Mouse (Mus musculus) liver, embryonic 16.5 days (tissue): Measurements from ENCODE around the gene Gm21988. TPM values are rescaled to one million over a fixed set of nuclear protein-coding genes. Genes with fewer than 3 reads are reported as not detected.

Experiments
- ATAC-seq: fragments of 200-750 bp; cut with Nextera tagmentation; 2 replicates; pipeline ENCODE4 v1.8.0; 2017; ENCODE audit warnings: low read depth, mild to moderate bottlenecking, moderate number of reproducible peaks, moderate library complexity
- H3K27ac ChIP-seq: fragments of 300-500 bp; sonication (generic); 2 replicates; pipeline ENCODE4 v1.5.1; 2014; ENCODE audit warnings: mild to moderate bottlenecking, low read length
- H3K27me3 ChIP-seq: fragments of 300-500 bp; sonication (generic); 2 replicates; pipeline ENCODE4 v1.6.1; 2014; ENCODE audit warnings: low read depth, low read length, mixed read lengths; ENCODE audit not compliant: control insufficient read depth, insufficient read depth
- H3K36me3 ChIP-seq: fragments of 300-500 bp; sonication (generic); 2 replicates; pipeline ENCODE4 v1.6.1; 2014; ENCODE audit warnings: mild to moderate bottlenecking; ENCODE audit not compliant: control insufficient read depth, insufficient read depth
- H3K4me1 ChIP-seq: fragments of 300-500 bp; sonication (generic); 2 replicates; pipeline ENCODE4 v1.6.1; 2014; ENCODE audit warnings: low read depth, low read length, mixed read lengths; ENCODE audit not compliant: control insufficient read depth
- H3K4me2 ChIP-seq: fragments of 300-500 bp; sonication (generic); 2 replicates; pipeline ENCODE4 v1.6.1; 2014; ENCODE audit warnings: low read depth, low read length, mixed read lengths
- H3K4me3 ChIP-seq: fragments of 300-500 bp; sonication (generic); 2 replicates; pipeline ENCODE4 v1.5.1; 2014; ENCODE audit warnings: low read depth, mild to moderate bottlenecking, low read length
- H3K9ac ChIP-seq: fragments of 300-500 bp; sonication (generic); 2 replicates; pipeline ENCODE4 v1.6.1; 2014; ENCODE audit warnings: low read depth, low read length
- H3K9me3 ChIP-seq: fragments of 300-500 bp; sonication (generic); replicated peaks from 2 replicates; pipeline ENCODE4 v1.6.1; 2016; ENCODE audit warnings: low read length; ENCODE audit not compliant: control insufficient read depth
- WGBS: fragments of 180-500 bp; shearing (Covaris S2); extraction: QIAGEN DNeasy Blood & Tissue Kit; methylation state at CpG from one replicate; pipeline ENCODE4 v1.1.7; 2014; ENCODE audit not compliant: insufficient replicate concordance; 5-methylcytosine and 5-hydroxymethylcytosine counted together
- polyA plus RNA-seq: library from polyadenylated mRNA; unstranded; fragments of >200 nt; fragmentation: Nextera tagmentation; extraction: Ambion mirVana; gene quantifications from 2 replicates; pipeline ENCODE4 v1.2.1, GENCODE M21; 2015

Gene Gm21988
- polyA plus RNA-seq, 1 experiment from 2014 or later = 4.3 TPM

- Histone ChIP-seq H3K4me3 (0 out of 2 replicates have a peak overlapping the region, but pooled peaks have one; percentile 7), H3K9me3 (no peaks in the 10 kb centered on the region), H3K4me1 (peaks cover 55% of the 10 kb centered on the region), H3K27ac (no peak overlapping the region), H3K4me2 (peak overlapping the region; percentile 28; the same call in 1 of the 2 replicates), H3K36me3 (no peaks in the 10 kb centered on the region), H3K9ac (no peak overlapping the region), H3K27me3 (peaks cover 21% of the 10 kb centered on the region)
- no peak for ATAC-seq
- WGBS = 26% methylated on average over 9 of the region's 10 CpGs
Observed at GRCm38 (mm10) chr11:70232546-70232945, 7.1 kb downstream of the Gm21988 start.

- H3K36me3 ChIP-seq = no peaks in the 10 kb centered on the region
- WGBS = under 1% methylated on average over 32 of the region's 32 CpGs
- H3K27ac ChIP-seq = no peak overlapping the region
- H3K27me3 ChIP-seq = peaks cover 34% of the 10 kb centered on the region
- peak overlapping the region; percentile 35; the same call in 1 of the 2 replicates for H3K9ac ChIP-seq
- peaks cover 54% of the 10 kb centered on the region for H3K4me1 ChIP-seq
- ATAC-seq = peak; percentile 59
- H3K9me3 ChIP-seq = no peaks in the 10 kb centered on the region
- H3K4me2 ChIP-seq = peak overlapping the region; percentile 69
- H3K4me3 ChIP-seq = peak overlapping the region; percentile 42
Observed at GRCm38 (mm10) chr11:70230239-70230727, 9.3 kb downstream of the Gm21988 start.

GRCm38 (mm10) chr11:70229260-70230010 lies 10.2 kb downstream of the Gm21988 start, which contains the start of gene Bcl6b:
TSS of gene Bcl6b (minus strand) at chr11:70229798.
- 2% methylated on average over 39 of the region's 39 CpGs for WGBS
- Histone ChIP-seq H3K9ac (peak within 1 kb of the TSS; percentile 46), H3K4me1 (peaks cover 48% of the 10 kb centered on the region), H3K4me2 (peak within 1 kb of the TSS; percentile 69), H3K4me3 (peak within 1 kb of the TSS; percentile 50), H3K9me3 (no peaks in the 10 kb centered on the region), H3K27me3 (peaks cover 34% of the 10 kb centered on the region), H3K27ac (0 out of 2 replicates have a peak within 1 kb of the TSS, but pooled peaks have one; percentile 25), H3K36me3 (no peaks in the 10 kb centered on the region)
- no peak; the same call in 1 of the 2 replicates for ATAC-seq

- Histone ChIP-seq H3K27ac (no peak overlapping the region), H3K36me3 (no peaks in the 10 kb centered on the region), H3K9ac (peak overlapping the region; percentile 46), H3K4me3 (peak overlapping the region; percentile 50), H3K9me3 (no peaks in the 10 kb centered on the region), H3K4me1 (peaks cover 51% of the 10 kb centered on the region), H3K27me3 (peaks cover 34% of the 10 kb centered on the region), H3K4me2 (peak overlapping the region; percentile 69)
- peak; percentile 80 for ATAC-seq
- 2% methylated on average over 19 of the region's 19 CpGs for WGBS
Observed at GRCm38 (mm10) chr11:70228828-70229227, 10.8 kb downstream of the Gm21988 start.

- no peak for ATAC-seq
- peaks cover 58% of the 10 kb centered on the region for H3K4me1 ChIP-seq
- H3K9me3 ChIP-seq = no peaks in the 10 kb centered on the region
- H3K36me3 ChIP-seq = no peaks in the 10 kb centered on the region
- H3K9ac ChIP-seq = no peak overlapping the region
- H3K4me3 ChIP-seq = no peak overlapping the region
- WGBS = 61% methylated on average over 4 of the region's 4 CpGs
- H3K4me2 ChIP-seq = no peak overlapping the region
- peaks cover 34% of the 10 kb centered on the region for H3K27me3 ChIP-seq
- H3K27ac ChIP-seq = no peak overlapping the region
Observed at GRCm38 (mm10) chr11:70227661-70228245, 11.9 kb downstream of the Gm21988 start.

- H3K9me3 ChIP-seq = no peaks in the 10 kb centered on the region
- peaks cover 34% of the 10 kb centered on the region for H3K27me3 ChIP-seq
- no peaks in the 10 kb centered on the region for H3K36me3 ChIP-seq
- ATAC-seq = no peak
- no peak overlapping the region for H3K9ac ChIP-seq
- H3K4me3 ChIP-seq = no peak overlapping the region; the same call in 1 of the 2 replicates
- H3K27ac ChIP-seq = no peak overlapping the region
- 42% methylated on average over 5 of the region's 5 CpGs for WGBS
- peak overlapping the region; percentile 50 for H3K4me2 ChIP-seq
- peaks cover 65% of the 10 kb centered on the region for H3K4me1 ChIP-seq
Observed at GRCm38 (mm10) chr11:70227126-70227525, 12.5 kb downstream of the Gm21988 start.

- no peaks in the 10 kb centered on the region for H3K36me3 ChIP-seq
- H3K4me2 ChIP-seq = peak overlapping the region; percentile 50
- no peaks in the 10 kb centered on the region for H3K9me3 ChIP-seq
- WGBS = 31% methylated on average over 18 of the region's 18 CpGs
- H3K27me3 ChIP-seq = peaks cover 34% of the 10 kb centered on the region
- H3K27ac ChIP-seq = no peak overlapping the region
- peaks cover 67% of the 10 kb centered on the region for H3K4me1 ChIP-seq
- peak overlapping the region; percentile 27 for H3K4me3 ChIP-seq
- no peak for ATAC-seq
- no peak overlapping the region for H3K9ac ChIP-seq
Observed at GRCm38 (mm10) chr11:70226602-70226890, 13.1 kb downstream of the Gm21988 start.

- Histone ChIP-seq H3K4me3 (peak overlapping the region; percentile 27), H3K4me2 (peak overlapping the region; percentile 50), H3K27me3 (peaks cover 34% of the 10 kb centered on the region), H3K4me1 (peaks cover 67% of the 10 kb centered on the region), H3K9me3 (no peaks in the 10 kb centered on the region), H3K27ac (no peak overlapping the region), H3K36me3 (no peaks in the 10 kb centered on the region), H3K9ac (no peak overlapping the region)
- 44% methylated on average over 27 of the region's 27 CpGs for WGBS
- no peak for ATAC-seq
Observed at GRCm38 (mm10) chr11:70225798-70226601, 13.6 kb downstream of the Gm21988 start.
